31 mouse cellular contexts compared by ENCODE assay signal in genomic region chr6:113430846-113431245, GRCm38 (mm10). TPM values are rescaled to one million over a fixed set of nuclear protein-coding genes. Genes with fewer than 3 reads are reported as not detected.
A peak's percentile ranks its signal among the peaks of the same experiment; 100 is the strongest.
DNase-seq lines count a peak whose midpoint lies in the region; ATAC-seq and TF ChIP-seq lines count a peak whose summit lies in the region.
"Had no signal": no experiment of that assay in that cellular context is flagged by ENCODE, and none has a peak within 500 bp of the region (broad histone marks: within the 10 kb centered on the region; RNA-seq: fewer than 3 reads in every experiment).

No protein-coding gene starts in this region.

- H3K9ac ChIP-seq in liver, adult 2 months (ENCODE audit: low read depth, low read length) = peak overlapping the region; percentile 65
- H3K9ac ChIP-seq: forebrain, postnatal 0 days; hindbrain, embryonic 12.5 days; hindbrain, embryonic 15.5 days had no signal

- WGBS in liver, adult 2 months = 15% methylated on average over 3 of the region's 3 CpGs
- 30% methylated on average over 3 of the region's 3 CpGs for WGBS in large intestine, adult 2 months

- H3K4me3 ChIP-seq in liver, adult 2 months (ENCODE audit: insufficient read depth, low read depth, low read length) = peak overlapping the region; percentile 58
- H3K4me3 ChIP-seq: forebrain, embryonic 10.5 days; gastrocnemius, adult 2 months; hindbrain, embryonic 12.5 days; hindbrain, embryonic 15.5 days had no signal

- POLR2A ChIA-PET in Patski (lab: Charles Lee) = no interaction called here

- H3K27ac ChIP-seq in liver, adult 2 months (replicated peaks; ENCODE audit: insufficient read depth, low read depth, low read length) = peak overlapping the region; percentile 82
- H3K27ac ChIP-seq: forebrain, embryonic 10.5 days; gastrocnemius, adult 2 months; hindbrain, embryonic 12.5 days; hindbrain, embryonic 15.5 days had no signal

- H3K79me2 ChIP-seq in liver, adult 2 months (ENCODE audit: control insufficient read depth, insufficient read depth, low read length) = peaks cover 35% of the 10 kb centered on the region; the same call in 1 of the 2 replicates

- in situ Hi-C loops in Patski (cut with MboI; ENCODE audit: low pct_unique_long_range_greater_than_20kb) = no loop called here

- CTCF ChIA-PET in Patski (lab: Charles Lee) = interaction anchor here (1.5 to 1.6 kb wide), 2 partner anchors 9 to 11 kb away, joined by 4 read pairs; no protein-coding TSS in a partner anchor

- TF ChIP-seq POLR2A in liver, adult 2 months (IDR thresholded peaks at IDR 0.05; ENCODE audit: extremely low read depth, insufficient read depth, low read length) = no peak

- H3K36me3 ChIP-seq in liver, adult 2 months (ENCODE audit: control insufficient read depth, insufficient read depth, low read length) = peaks cover 9% of the 10 kb centered on the region; the same call in 1 of the 2 replicates
- H3K36me3 ChIP-seq: forebrain, embryonic 10.5 days; hindbrain, embryonic 12.5 days; hindbrain, embryonic 15.5 days had no signal

- no peaks in the 10 kb centered on the region for H3K27me3 ChIP-seq in liver, adult 2 months (ENCODE audit: control insufficient read depth, insufficient read depth, low read length)
- H3K27me3 ChIP-seq in Patski = no peaks in the 10 kb centered on the region
- H3K27me3 ChIP-seq: hindbrain, embryonic 15.5 days had no signal

- H3K4me1 ChIP-seq in liver, adult 2 months (ENCODE audit: control insufficient read depth, insufficient read depth, low read length) = peaks cover 35% of the 10 kb centered on the region
- H3K4me1 ChIP-seq: forebrain, embryonic 10.5 days; hindbrain, embryonic 12.5 days; hindbrain, embryonic 15.5 days had no signal

- ATAC-seq in Patski = peak; percentile 27
- ATAC-seq: activated CD4-positive, CD25-positive, alpha-beta regulatory T cell, adult 4 months; CD4-positive, CD25-positive, alpha-beta regulatory T cell, adult 4 months; forebrain, embryonic 14.5 days; forebrain, postnatal 0 days had no signal

- DNase-seq in liver, adult 2 months (ENCODE audit: extremely low read depth, low read depth, low spot score) = peak; percentile 76
- DNase-seq in liver (no peak), Patski (ENCODE audit: low read depth, low spot score) (no peak)
- DNase-seq in large intestine, adult 2 months (ENCODE audit: low read depth, low spot score) = peak; percentile 28
- DNase-seq in yolk sac, embryonic 10.5 days (ENCODE audit: low spot score) = peak; percentile 49
- no peak for DNase-seq in embryo, embryonic 10 days (ENCODE audit: low spot score)
- no peak for DNase-seq in right cerebral cortex, adult 2 months (ENCODE audit: low spot score in 2 of 2)
- DNase-seq: adrenal gland, postnatal 10 days; adrenal gland, postnatal 36 days; cerebellum, adult 11 months; cerebellum, adult 2 months; cerebellum, adult 9-11 months; cerebellum, postnatal 25 days; forebrain, postnatal 0 days; gastrocnemius, adult 2 months; gastrocnemius, postnatal 14 days; heart, adult 11 months had no signal

- TF ChIP-seq CTCF in liver, adult 2 months (IDR thresholded peaks at IDR 0.05; ENCODE audit: low read depth, low read length) = no peak
- TF ChIP-seq CTCF in Patski (IDR thresholded peaks at IDR 0.05) = no peak

RNA-seq across cellular contexts. Expression of gene Cidec, which starts 4.7 kb away (rescaled TPM):
- 0.92 and 1.5 TPM in 2 replicates for total RNA-seq in liver, adult 2 months (2014; rRNA removed)
- polyA plus RNA-seq in liver, adult 2 months (2012; rRNA removed) = 1.1 and 1.5 TPM in 2 replicates
- polyA plus RNA-seq in Patski (2021) = not detected
- 49.1 and 148 TPM in 2 replicates for polyA plus RNA-seq in large intestine, adult 2 months (2012; rRNA removed)
- total RNA-seq: forebrain, postnatal 0 days; hematopoietic stem cell, adult 5-6 weeks; MEL had no signal
- polyA plus RNA-seq: activated CD4-positive, CD25-positive, alpha-beta regulatory T cell, adult 4 months; C2C12; CD4-positive, CD25-positive, alpha-beta regulatory T cell, adult 4 months; cortical plate, adult 2 months; embryonic facial prominence, embryonic 11.5 days; forebrain, embryonic 10.5 days; forebrain, embryonic 14.5 days; forebrain, postnatal 0 days; heart, embryonic 11.5 days; heart, embryonic 14.5 days; heart, postnatal 0 days; hindbrain, embryonic 12.5 days; hindbrain, embryonic 15.5 days had no signal

RNA-seq across cellular contexts. Expression of gene Jagn1, which starts 11.5 kb away (rescaled TPM):
- 20.2 and 26.6 TPM in 2 replicates for total RNA-seq in liver, adult 2 months (2014; rRNA removed)
- 59.1 and 61.5 TPM in 2 replicates for polyA plus RNA-seq in liver, adult 2 months (2012; rRNA removed)
- polyA plus RNA-seq in Patski (2021) = 120 TPM
- 68.4 and 72.0 TPM in 2 replicates for polyA plus RNA-seq in large intestine, adult 2 months (2012; rRNA removed)

RNA-seq across cellular contexts. Expression of gene Rpusd3, which starts 11.7 kb away (rescaled TPM):
- 14.2 and 17.2 TPM in 2 replicates for total RNA-seq in liver, adult 2 months (2014; rRNA removed)
- polyA plus RNA-seq in liver, adult 2 months (2012; rRNA removed) = 106 and 118 TPM in 2 replicates
- polyA plus RNA-seq in Patski (2021) = 16.6 TPM
- polyA plus RNA-seq in large intestine, adult 2 months (2012; rRNA removed) = 48.7 and 58.6 TPM in 2 replicates

RNA-seq across cellular contexts. Expression of gene Il17re, which starts 27.4 kb away (rescaled TPM):
- 0.46 TPM in 1 of 2 replicates, not detected in the other for total RNA-seq in liver, adult 2 months (2014; rRNA removed)
- 0.26 TPM in 2 replicates for polyA plus RNA-seq in liver, adult 2 months (2012; rRNA removed)
- 1.7 TPM for polyA plus RNA-seq in Patski (2021)
- polyA plus RNA-seq in large intestine, adult 2 months (2012; rRNA removed) = 4.8 and 7.5 TPM in 2 replicates
- total RNA-seq: forebrain, postnatal 0 days; MEL had no signal
- polyA plus RNA-seq: C2C12; forebrain, embryonic 14.5 days had no signal

RNA-seq across cellular contexts. Expression of gene Il17rc, which starts 40.4 kb away (rescaled TPM):
- total RNA-seq in liver, adult 2 months (2014; rRNA removed) = 27.8 and 32.6 TPM in 2 replicates
- polyA plus RNA-seq in liver, adult 2 months (2012; rRNA removed) = 79.2 and 87.5 TPM in 2 replicates
- polyA plus RNA-seq in Patski (2021) = 242 TPM
- 341 and 416 TPM in 2 replicates for polyA plus RNA-seq in large intestine, adult 2 months (2012; rRNA removed)
- polyA plus RNA-seq: activated CD4-positive, CD25-positive, alpha-beta regulatory T cell, adult 4 months; CD4-positive, CD25-positive, alpha-beta regulatory T cell, adult 4 months had no signal

Comparison
In these comparisons a context has a peak if more than half of its experiments do, and no peak if none do; other contexts are left out.
1. DNase-seq: peak in liver, adult 2 months (single experiment), large intestine, adult 2 months (single experiment) and yolk sac, embryonic 10.5 days (single experiment); none in liver (single experiment), Patski (single experiment), embryo, embryonic 10 days (single experiment) and right cerebral cortex, adult 2 months (0 of 2).
2. RNA of gene Cidec, which starts 4.7 kb away (polyA plus RNA-seq): 49.1 to 148 TPM in large intestine, adult 2 months; 1.1 to 1.5 TPM in liver, adult 2 months and not detected in Patski (single experiment); every median in the first group is over 10 times any median in the second.